8 mouse cellular contexts compared by ENCODE assay signal in the genomic region with DNA sequence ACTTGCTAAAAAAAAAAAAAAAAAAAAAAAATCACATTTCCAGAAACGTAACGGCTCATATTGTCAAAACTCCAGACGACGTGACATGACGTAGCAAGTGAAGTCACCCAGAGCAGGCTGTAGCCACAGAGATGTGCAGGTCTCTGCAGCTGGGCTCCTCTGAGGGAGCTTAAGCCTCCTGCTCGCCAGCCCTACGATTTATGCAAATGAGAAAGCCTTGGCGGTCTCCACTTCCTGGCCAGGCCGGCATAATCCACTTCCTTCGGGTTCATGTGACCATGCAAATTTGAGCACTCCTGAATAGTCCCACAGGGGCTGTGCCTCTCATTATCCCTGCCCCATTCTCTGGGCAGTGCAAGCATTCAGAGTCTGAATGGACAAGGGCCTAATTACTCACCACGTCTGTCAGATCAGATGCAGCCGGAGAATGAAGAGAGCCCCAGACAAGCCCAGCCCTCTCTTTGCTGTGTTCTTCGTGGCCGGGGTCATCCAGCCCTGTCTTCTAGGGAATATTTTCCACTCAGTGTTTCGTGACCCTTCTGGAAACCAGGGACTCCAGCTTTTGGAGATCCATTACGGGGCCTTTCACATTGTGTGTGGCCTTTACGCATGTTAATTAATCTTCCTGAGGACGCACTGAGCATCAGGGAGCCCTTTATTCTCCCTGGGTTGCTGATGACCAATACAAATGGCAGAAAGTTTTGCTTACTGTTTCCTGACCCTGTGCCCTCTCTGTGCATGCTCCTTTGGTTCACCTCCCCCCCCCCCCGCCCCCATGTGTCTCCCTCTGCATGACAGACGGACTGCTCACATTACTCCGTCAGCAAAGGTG.
DNase-seq lines count a peak whose midpoint lies in the region; ATAC-seq and TF ChIP-seq lines count a peak whose summit lies in the region.

No protein-coding gene starts in this region.

- WGBS in midbrain, postnatal 0 days = 17% methylated on average over 21 of the region's 21 CpGs

- peak; percentile 94 for ATAC-seq in midbrain, postnatal 0 days (ENCODE audit: low FRiP score)
- ATAC-seq in inflammation-experienced regulatory T-cells, adult 6 months = no peak

- intact Hi-C loops in left cerebral cortex, postnatal 4 days (cut with DNase I) = no loop called here

- H3K9ac ChIP-seq in midbrain, postnatal 0 days (replicated peaks; ENCODE audit: low read length, poor library complexity, severe bottlenecking) = no peak overlapping the region

- 0 out of 2 replicates have a peak overlapping the region, but pooled peaks have one; percentile 30 for H3K27ac ChIP-seq in bone marrow macrophage, adult 2 months (ENCODE audit: insufficient read depth, low read depth, low read length)
- peak overlapping the region; percentile 12; the same call in 1 of the 2 replicates for H3K27ac ChIP-seq in midbrain, postnatal 0 days (ENCODE audit: low read depth, low read length)

- peak overlapping the region; percentile 30; the same call in 1 of the 2 replicates for H3K4me2 ChIP-seq in midbrain, postnatal 0 days (ENCODE audit: low read depth, low read length, poor library complexity, severe bottlenecking)

- no peak for TF ChIP-seq CTCF in bone marrow macrophage, adult 2 months (IDR thresholded peaks at IDR 0.05; ENCODE audit: low read depth, low read length)
- TF ChIP-seq CTCF in midbrain, postnatal 0 days (IDR thresholded peaks at IDR 0.05) = no peak

- H3K36me3 ChIP-seq in midbrain, postnatal 0 days (ENCODE audit: insufficient read depth, low read length) = no peaks in the 10 kb centered on the region

- no peaks in the 10 kb centered on the region for H3K9me3 ChIP-seq in midbrain, postnatal 0 days (ENCODE audit: low read length)

- no peaks in the 10 kb centered on the region for H3K27me3 ChIP-seq in midbrain, postnatal 0 days (ENCODE audit: insufficient read depth, low read length)

- no peak overlapping the region for H3K4me3 ChIP-seq in bone marrow macrophage, adult 2 months (ENCODE audit: insufficient read depth, low read length)
- no peak overlapping the region for H3K4me3 ChIP-seq in midbrain, postnatal 0 days (ENCODE audit: low read depth, low read length)

- no peak for TF ChIP-seq POLR2A in bone marrow macrophage, adult 2 months (IDR thresholded peaks at IDR 0.05; ENCODE audit: borderline replicate concordance, low read depth, low read length)

- H3K4me1 ChIP-seq in bone marrow macrophage, adult 2 months (ENCODE audit: control insufficient read depth, insufficient read depth, low read length) = peaks cover 9% of the 10 kb centered on the region
- no peaks in the 10 kb centered on the region for H3K4me1 ChIP-seq in midbrain, postnatal 0 days (ENCODE audit: insufficient read depth, low read length)

- DNase-seq in adrenal gland, postnatal 10 days = peak; percentile 48
- DNase-seq in adrenal gland, adult 8-10 months = no peak
- DNase-seq in frontal cortex, postnatal 10 days (ENCODE audit: low spot score in 2 of 2) = peak; percentile 55 to 61
- peak; percentile 72 for DNase-seq in kidney, adult 11 months
- peak; percentile 76 for DNase-seq in left cerebral cortex, postnatal 4 days
- DNase-seq in midbrain, postnatal 0 days (ENCODE audit: low spot score) = peak; percentile 91
